Mouse (Mus musculus) kidney, embryonic 15.5 days (tissue): ENCODE data around the gene Kat2b. TPM values are rescaled to one million over a fixed set of nuclear protein-coding genes. Genes with fewer than 3 reads are reported as not detected.
"Not testable (repeated sequence)": the region's sequence is repeated elsewhere in the genome, so short reads cannot be mapped to it uniquely, and the experiment has no call there.

Source experiments
- ATAC-seq: fragments of 200-750 bp; cut with Nextera tagmentation; replicated peaks from 2 replicates; pipeline ENCODE4 v1.8.0; 2017; ENCODE audit warnings: moderate TSS enrichment; ENCODE audit not compliant: low FRiP score
- H3K27ac ChIP-seq: fragments of 300-500 bp; sonication (generic); 2 replicates; pipeline ENCODE4 v1.5.1; 2015; ENCODE audit warnings: mild to moderate bottlenecking, inconsistent platforms
- H3K27me3 ChIP-seq: fragments of 300-500 bp; sonication (generic); 2 replicates; pipeline ENCODE4 v1.6.1; 2015; ENCODE audit warnings: inconsistent platforms
- H3K36me3 ChIP-seq: fragments of 300-500 bp; sonication (generic); 2 replicates; pipeline ENCODE4 v1.6.1; 2015; ENCODE audit warnings: inconsistent platforms
- H3K4me1 ChIP-seq: fragments of 300-500 bp; sonication (generic); 2 replicates; pipeline ENCODE4 v1.6.1; 2015; ENCODE audit warnings: inconsistent platforms
- H3K4me2 ChIP-seq: fragments of 300-500 bp; sonication (generic); 2 replicates; pipeline ENCODE4 v1.6.1; 2015; ENCODE audit warnings: moderate library complexity, mild to moderate bottlenecking, inconsistent platforms
- H3K4me3 ChIP-seq: fragments of 300-500 bp; sonication (generic); replicated peaks from 2 replicates; pipeline ENCODE4 v1.5.1; 2015; ENCODE audit warnings: mild to moderate bottlenecking, inconsistent platforms
- H3K9ac ChIP-seq: fragments of 300-500 bp; sonication (generic); 2 replicates; pipeline ENCODE4 v1.6.1; 2015; ENCODE audit warnings: mild to moderate bottlenecking, inconsistent platforms
- H3K9me3 ChIP-seq: fragments of 300-500 bp; sonication (generic); replicated peaks from 2 replicates; pipeline ENCODE4 v1.6.1; 2016; ENCODE audit warnings: inconsistent platforms
- WGBS: fragments of 180-500 bp; shearing (Covaris S2); methylation state at CpG from one replicate; pipeline ENCODE4 v1.1.7; 2015; ENCODE audit warnings: mixed read lengths; 5-methylcytosine and 5-hydroxymethylcytosine counted together
- polyA plus RNA-seq: library from polyadenylated mRNA; unstranded; fragments of >200 nt; fragmentation: Nextera tagmentation; extraction: Ambion mirVana; gene quantifications from 2 replicates; pipeline ENCODE4 v1.2.1, GENCODE M21; 2015

Gene Kat2b
- polyA plus RNA-seq, 1 experiment from 2014 or later = 3.8 TPM

- no peak overlapping the region for H3K4me2 ChIP-seq
- no peaks in the 10 kb centered on the region for H3K4me1 ChIP-seq
- no peak for ATAC-seq
- H3K27ac ChIP-seq = no peak overlapping the region
- H3K9me3 ChIP-seq = no peaks in the 10 kb centered on the region
- WGBS = 89% methylated on average over 6 of the region's 6 CpGs
- H3K27me3 ChIP-seq = no peaks in the 10 kb centered on the region
- H3K9ac ChIP-seq = no peak overlapping the region
- H3K4me3 ChIP-seq = no peak overlapping the region
- peaks cover 36% of the 10 kb centered on the region for H3K36me3 ChIP-seq
Measured at GRCm38 (mm10) chr17:53655081-53655480, 88.4 kb downstream of the Kat2b start.

DNA sequence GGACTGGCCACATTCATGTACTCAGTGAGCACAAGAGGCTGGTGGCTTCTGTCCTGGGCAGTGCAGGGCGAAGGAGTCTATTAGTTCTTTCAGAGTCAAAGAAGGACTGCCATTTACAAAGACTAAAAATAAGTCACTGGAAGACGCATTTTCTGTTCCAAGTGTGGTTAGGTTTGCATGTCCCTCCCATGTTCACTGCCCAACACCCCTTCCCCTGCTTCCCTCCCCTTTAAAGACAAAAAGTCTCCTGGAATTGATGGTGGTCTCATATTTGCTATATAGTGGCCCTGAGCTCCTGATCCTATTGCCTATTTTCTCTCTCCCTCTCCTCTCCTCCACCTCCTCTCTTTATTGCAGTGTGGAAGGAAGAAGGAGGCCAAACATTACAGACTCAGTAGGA, 89.3 kb downstream of the Kat2b start:
- no peak overlapping the region for H3K4me3 ChIP-seq
- H3K36me3 ChIP-seq = peaks cover 40% of the 10 kb centered on the region
- no peak overlapping the region for H3K27ac ChIP-seq
- no peaks in the 10 kb centered on the region for H3K9me3 ChIP-seq
- no peak overlapping the region for H3K4me2 ChIP-seq
- ATAC-seq = no peak
- no peak overlapping the region for H3K9ac ChIP-seq
- H3K4me1 ChIP-seq = no peaks in the 10 kb centered on the region
- no peaks in the 10 kb centered on the region for H3K27me3 ChIP-seq
- 90% methylated on average over 2 of the region's 2 CpGs for WGBS

DNA sequence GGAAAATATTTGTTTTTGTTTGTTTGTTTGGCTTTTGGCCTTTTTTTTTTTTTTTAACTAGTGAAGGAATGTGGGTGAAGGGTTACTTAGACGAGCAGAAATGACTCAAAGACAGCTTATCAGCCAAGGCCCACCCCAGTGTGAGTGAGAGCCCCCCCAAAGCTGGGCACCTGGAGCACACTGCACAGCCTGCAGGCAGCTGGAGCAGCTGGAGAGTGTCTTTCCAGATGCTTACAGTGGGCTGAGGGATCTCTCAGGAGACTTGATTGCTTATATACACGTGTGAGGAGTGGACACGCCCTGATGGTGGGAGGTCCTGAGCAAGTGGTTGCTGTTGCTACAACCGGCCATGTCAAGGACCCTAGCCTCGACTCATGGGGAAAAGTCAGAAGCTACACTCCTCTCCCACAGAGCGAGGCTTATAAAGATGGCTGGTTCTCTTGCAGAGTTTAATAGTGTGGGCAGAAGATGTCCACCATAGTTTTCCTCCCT, 89.8 kb downstream of the Kat2b start:
- no peak for ATAC-seq
- Histone ChIP-seq H3K4me3 (no peak overlapping the region), H3K27ac (no peak overlapping the region), H3K4me2 (no peak overlapping the region), H3K27me3 (no peaks in the 10 kb centered on the region), H3K4me1 (no peaks in the 10 kb centered on the region), H3K9ac (no peak overlapping the region), H3K36me3 (peaks cover 44% of the 10 kb centered on the region), H3K9me3 (no peaks in the 10 kb centered on the region)
- WGBS = 62% methylated on average over 6 of the region's 6 CpGs

- H3K27ac ChIP-seq, ATAC-seq, H3K4me3 ChIP-seq, H3K4me1 ChIP-seq, H3K27me3 ChIP-seq, H3K9ac ChIP-seq, H3K9me3 ChIP-seq, H3K4me2 ChIP-seq: not testable (repeated sequence)
- 75% methylated on average over 2 of the region's 2 CpGs for WGBS
- H3K36me3 ChIP-seq = peaks cover 50% of the 10 kb centered on the region
Measured at GRCm38 (mm10) chr17:53657391-53657790, 90.7 kb downstream of the Kat2b start.

DNA sequence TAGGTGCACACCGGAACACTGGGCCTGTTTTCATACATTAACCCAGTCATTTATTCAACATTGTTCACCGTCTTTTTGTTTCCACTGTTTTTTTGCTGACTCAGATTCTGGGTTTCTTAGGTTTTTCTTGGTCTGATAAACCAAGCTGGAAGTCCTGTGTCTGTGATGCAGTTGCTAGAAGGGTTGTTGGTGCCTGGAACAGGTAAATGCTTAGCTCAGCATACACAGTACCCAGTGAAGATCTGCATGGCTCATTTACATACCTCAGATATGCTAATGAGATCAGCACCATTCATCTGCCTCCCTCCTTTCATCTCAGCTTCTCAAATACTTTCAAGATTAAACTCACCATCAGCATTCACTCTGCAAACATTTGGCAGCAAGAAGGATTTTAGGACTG, 92.0 kb downstream of the Kat2b start:
- Histone ChIP-seq H3K4me1 (no peaks in the 10 kb centered on the region), H3K9ac (no peak overlapping the region), H3K27ac (no peak overlapping the region), H3K4me2 (no peak overlapping the region), H3K9me3 (no peaks in the 10 kb centered on the region), H3K4me3 (no peak overlapping the region), H3K27me3 (no peaks in the 10 kb centered on the region), H3K36me3 (peaks cover 50% of the 10 kb centered on the region)
- ATAC-seq = no peak
- WGBS = 87% methylated on average over 2 of the region's 2 CpGs

GRCm38 (mm10) chr17:53659230-53659629, 92.6 kb downstream of the Kat2b start:
- peaks cover 48% of the 10 kb centered on the region for H3K36me3 ChIP-seq

GRCm38 (mm10) chr17:53659738-53660137, 93.1 kb downstream of the Kat2b start:
- Histone ChIP-seq H3K27ac (no peak overlapping the region), H3K36me3 (peaks cover 43% of the 10 kb centered on the region), H3K4me1 (no peaks in the 10 kb centered on the region), H3K27me3 (no peaks in the 10 kb centered on the region), H3K4me3 (no peak overlapping the region), H3K4me2 (no peak overlapping the region), H3K9me3 (no peaks in the 10 kb centered on the region), H3K9ac (no peak overlapping the region)
- no peak for ATAC-seq
- 76% methylated on average over 4 of the region's 4 CpGs for WGBS

More at GRCm38 (mm10) chr17:53659230-53659629, 92.6 kb downstream of the Kat2b start:
- WGBS = 85% methylated on average over 8 of the region's 8 CpGs
- Histone ChIP-seq H3K27me3 (no peaks in the 10 kb centered on the region), H3K27ac (no peak overlapping the region), H3K4me1 (no peaks in the 10 kb centered on the region), H3K9me3 (no peaks in the 10 kb centered on the region), H3K4me2 (no peak overlapping the region), H3K9ac (no peak overlapping the region), H3K4me3 (no peak overlapping the region)
- no peak for ATAC-seq

GRCm38 (mm10) chr17:53661056-53661840, 94.6 kb downstream of the Kat2b start:
- no peak overlapping the region for H3K4me2 ChIP-seq
- no peaks in the 10 kb centered on the region for H3K27me3 ChIP-seq
- H3K36me3 ChIP-seq = peaks cover 32% of the 10 kb centered on the region
- no peak overlapping the region for H3K4me3 ChIP-seq
- H3K9ac ChIP-seq = no peak overlapping the region
- no peaks in the 10 kb centered on the region for H3K4me1 ChIP-seq
- ATAC-seq = no peak
- no peaks in the 10 kb centered on the region for H3K9me3 ChIP-seq
- 82% methylated on average over 6 of the region's 6 CpGs for WGBS
- H3K27ac ChIP-seq = no peak overlapping the region

- 84% methylated on average over 3 of the region's 3 CpGs for WGBS
- H3K9me3 ChIP-seq = no peaks in the 10 kb centered on the region
Measured at GRCm38 (mm10) chr17:53664267-53664666, 97.6 kb downstream of the Kat2b start.

DNA sequence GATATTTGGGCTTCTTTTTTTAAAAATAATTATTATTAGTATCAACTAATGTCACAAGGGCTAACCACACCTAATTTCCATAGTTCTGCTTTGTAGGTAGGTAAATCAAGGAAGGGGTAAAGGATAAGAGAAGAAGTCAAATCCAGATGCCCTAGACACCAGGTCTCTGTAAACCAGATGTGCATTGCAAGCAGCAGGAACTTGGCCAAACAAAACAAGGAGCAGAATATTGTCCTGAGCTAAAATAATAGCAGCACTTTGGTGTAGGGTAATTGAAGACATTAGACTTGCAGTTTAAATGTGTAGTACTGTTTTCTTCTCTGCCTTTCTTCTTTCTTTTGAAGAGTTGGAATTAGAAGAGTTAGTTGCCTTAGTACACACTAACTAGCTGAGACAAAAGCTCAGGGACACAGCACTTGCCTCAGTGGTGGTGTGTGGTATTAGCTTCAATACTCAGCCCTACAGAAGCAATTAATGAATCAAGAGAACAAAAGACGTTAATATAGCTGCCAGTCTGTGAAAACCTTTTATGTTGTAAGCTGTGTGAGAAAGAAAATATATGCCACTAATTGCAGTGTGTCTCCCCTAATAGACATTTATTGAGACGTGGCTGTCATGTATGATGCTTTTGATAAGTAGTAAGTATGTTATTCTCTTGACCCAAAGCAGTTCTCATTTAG, 98.2 kb downstream of the Kat2b start:
- Histone ChIP-seq H3K9me3 (no peaks in the 10 kb centered on the region), H3K36me3 (peaks cover 50% of the 10 kb centered on the region), H3K27ac (no peak overlapping the region), H3K4me3 (no peak overlapping the region), H3K4me1 (no peaks in the 10 kb centered on the region), H3K27me3 (no peaks in the 10 kb centered on the region), H3K4me2 (no peak overlapping the region), H3K9ac (no peak overlapping the region)
- 54% methylated on average over 2 of the region's 2 CpGs for WGBS
- ATAC-seq = no peak

More at GRCm38 (mm10) chr17:53664267-53664666, 97.6 kb downstream of the Kat2b start:
- no peak overlapping the region for H3K4me3 ChIP-seq
- no peak overlapping the region for H3K4me2 ChIP-seq
- no peak overlapping the region for H3K9ac ChIP-seq
- H3K27me3 ChIP-seq = no peaks in the 10 kb centered on the region
- no peaks in the 10 kb centered on the region for H3K4me1 ChIP-seq
- peaks cover 44% of the 10 kb centered on the region for H3K36me3 ChIP-seq
- no peak for ATAC-seq
- H3K27ac ChIP-seq = no peak overlapping the region

DNA sequence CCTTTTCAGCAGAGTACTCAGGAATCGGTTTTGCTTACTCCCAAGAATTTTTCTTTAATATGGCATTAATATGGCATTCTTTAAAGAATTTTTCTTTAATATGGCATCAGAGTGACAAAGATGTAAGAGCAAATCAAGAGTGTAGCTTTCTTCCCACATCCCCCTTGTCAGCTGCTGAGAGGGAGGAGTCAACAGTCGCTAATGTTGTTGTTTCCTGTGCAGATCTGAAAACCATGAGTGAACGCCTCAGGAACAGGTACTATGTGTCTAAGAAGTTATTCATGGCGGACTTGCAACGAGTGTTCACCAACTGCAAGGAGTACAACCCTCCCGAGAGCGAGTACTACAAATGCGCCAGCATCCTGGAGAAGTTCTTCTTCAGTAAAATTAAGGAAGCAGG, 103.8 kb downstream of the Kat2b start:
- no peak for ATAC-seq
- WGBS = 91% methylated on average over 8 of the region's 8 CpGs

GRCm38 (mm10) chr17:53678716-53679115, 112.1 kb downstream of the Kat2b start:
- H3K4me2 ChIP-seq = no peak overlapping the region
- WGBS = 77% methylated on average over 8 of the region's 8 CpGs
- no peak overlapping the region for H3K27ac ChIP-seq
- peaks cover 75% of the 10 kb centered on the region for H3K36me3 ChIP-seq
- peak; percentile 82 for ATAC-seq
- no peak overlapping the region for H3K9ac ChIP-seq
- no peaks in the 10 kb centered on the region for H3K4me1 ChIP-seq
- no peaks in the 10 kb centered on the region for H3K9me3 ChIP-seq
- no peaks in the 10 kb centered on the region for H3K27me3 ChIP-seq
- H3K4me3 ChIP-seq = no peak overlapping the region

More for the DNA sequence above, 103.8 kb downstream of the Kat2b start:
- no peaks in the 10 kb centered on the region for H3K9me3 ChIP-seq
- H3K27me3 ChIP-seq = no peaks in the 10 kb centered on the region
- H3K9ac ChIP-seq = no peak overlapping the region
- H3K27ac ChIP-seq = no peak overlapping the region
- no peak overlapping the region for H3K4me2 ChIP-seq
- H3K4me3 ChIP-seq = no peak overlapping the region
- H3K36me3 ChIP-seq = peaks cover 66% of the 10 kb centered on the region
- H3K4me1 ChIP-seq = no peaks in the 10 kb centered on the region
